Mouse (Mus musculus) layer of hippocampus, postnatal 36 days (tissue): ENCODE measurements around the gene Vamp2. TPM values are rescaled to one million over a fixed set of nuclear protein-coding genes. Genes with fewer than 3 reads are reported as not detected.

Experiments used
- DNase-seq, 2 experiments: peaks; one replicate each; pipeline ENCODE4 v3.0.0; 2022
- total RNA-seq, 2 experiments: library from RNA; stranded (reverse); gene quantifications; 2 replicates each; pipeline ENCODE4 v1.2.3; 2021

Gene Vamp2
- 100 to 1,000 TPM; 962 to 984 TPM for total RNA-seq

GRCm38 (mm10) chr11:69088103-69088855, at the start of gene Vamp2:
TSS of gene Vamp2 (plus strand) at chr11:69088490.
- DNase-seq = peak; percentile 90 to 91

GRCm38 (mm10) chr11:69045531-69046394, 42.5 kb upstream of the Vamp2 start, which contains the start of gene Aurkb:
TSS of gene Aurkb (plus strand) at chr11:69045647.
- DNase-seq = peak; percentile 62 to 65

GRCm38 (mm10) chr11:69046395-69046774, 41.9 kb upstream of the Vamp2 start:
- no peak for DNase-seq

GRCm38 (mm10) chr11:69047592-69047991, 40.7 kb upstream of the Vamp2 start:
- DNase-seq = no peak

GRCm38 (mm10) chr11:69048151-69048550, 40.1 kb upstream of the Vamp2 start:
- DNase-seq = no peak

- DNase-seq = no peak
Observed at GRCm38 (mm10) chr11:69050748-69051147, 37.5 kb upstream of the Vamp2 start.

- no peak for DNase-seq
Observed at GRCm38 (mm10) chr11:69051771-69052170, 36.5 kb upstream of the Vamp2 start.

GRCm38 (mm10) chr11:69052824-69053421, 35.4 kb upstream of the Vamp2 start:
- no peak for DNase-seq

GRCm38 (mm10) chr11:69053848-69054247, 34.4 kb upstream of the Vamp2 start:
- DNase-seq = no peak

- no peak for DNase-seq
Observed at GRCm38 (mm10) chr11:69058265-69058664, 30.0 kb upstream of the Vamp2 start.

GRCm38 (mm10) chr11:69058729-69059356, 29.4 kb upstream of the Vamp2 start:
- DNase-seq = no peak

- DNase-seq = peak; percentile 97
Observed at GRCm38 (mm10) chr11:69059357-69059974, 28.8 kb upstream of the Vamp2 start, which contains the start of gene Borcs6. TSS of gene Borcs6 (plus strand) at chr11:69059717.

- no peak for DNase-seq
Observed at GRCm38 (mm10) chr11:69059975-69060411, 28.3 kb upstream of the Vamp2 start.

- DNase-seq = no peak
Observed at GRCm38 (mm10) chr11:69060448-69061254, 27.6 kb upstream of the Vamp2 start.

GRCm38 (mm10) chr11:69061255-69061912, 26.9 kb upstream of the Vamp2 start:
- DNase-seq = no peak

- DNase-seq = peak; percentile 75 to 82
Observed at GRCm38 (mm10) chr11:69062194-69062760, 26.0 kb upstream of the Vamp2 start.

- peak; percentile 95 to 98 for DNase-seq
Observed at GRCm38 (mm10) chr11:69062761-69063224, 25.5 kb upstream of the Vamp2 start.

- peak; percentile 70 to 76 for DNase-seq
Observed at GRCm38 (mm10) chr11:69063413-69064201, 24.7 kb upstream of the Vamp2 start.
